Mouse (Mus musculus) forebrain, embryonic 10.5 days (tissue): ENCODE measurements around the gene Tgm2. TPM values are rescaled to one million over a fixed set of nuclear protein-coding genes. Genes with fewer than 3 reads are reported as not detected.
A peak's percentile ranks its signal among the peaks of the same experiment; 100 is the strongest.

Experiments used
- DNase-seq: peaks from one replicate; pipeline ENCODE4 v3.0.0-alpha.2; 2017; ENCODE audit warnings: low spot score; ENCODE audit errors: extremely low spot score
- H3K27ac ChIP-seq: fragments of 300-500 bp; sonication (generic); 2 replicates; pipeline ENCODE4 v1.5.1; 2016; ENCODE audit warnings: mild to moderate bottlenecking
- H3K27me3 ChIP-seq: fragments of 300-500 bp; sonication (generic); 2 replicates; pipeline ENCODE4 v1.6.1; 2016; ENCODE audit warnings: mild to moderate bottlenecking; ENCODE audit not compliant: poor library complexity, severe bottlenecking
- H3K36me3 ChIP-seq: fragments of 300-500 bp; sonication (generic); replicated peaks from 2 replicates; pipeline ENCODE4 v1.6.1; 2016; ENCODE audit warnings: mild to moderate bottlenecking, moderate library complexity
- H3K4me1 ChIP-seq: fragments of 300-500 bp; sonication (generic); 2 replicates; pipeline ENCODE4 v1.6.1; 2016
- H3K4me3 ChIP-seq: fragments of 300-500 bp; sonication (generic); 2 replicates; pipeline ENCODE4 v1.5.1; 2016; ENCODE audit warnings: mild to moderate bottlenecking, moderate library complexity
- H3K9me3 ChIP-seq: fragments of 300-500 bp; sonication (generic); 2 replicates; pipeline ENCODE4 v1.6.1; 2016; ENCODE audit warnings: mild to moderate bottlenecking, moderate library complexity
- WGBS: fragments of 180-500 bp; shearing (Covaris S2); methylation state at CpG from one replicate; pipeline ENCODE4 v1.1.7; 2016; 5-methylcytosine and 5-hydroxymethylcytosine counted together
- polyA plus RNA-seq: library from polyadenylated mRNA; unstranded; fragments of >200 nt; fragmentation: Nextera tagmentation; extraction: Ambion mirVana; gene quantifications from 2 replicates; pipeline ENCODE4 v1.2.1, GENCODE M21; 2016

Tgm2 gene
- polyA plus RNA-seq, 1 experiment from 2014 or later = 7.2 TPM

- no peak overlapping the region for H3K4me3 ChIP-seq
- 86% methylated on average over 5 of the region's 5 CpGs for WGBS
- no peaks in the 10 kb centered on the region for H3K9me3 ChIP-seq
- no peaks in the 10 kb centered on the region for H3K27me3 ChIP-seq
- H3K27ac ChIP-seq = no peak overlapping the region
- peaks cover 17% of the 10 kb centered on the region for H3K4me1 ChIP-seq
- no peak for DNase-seq
- H3K36me3 ChIP-seq = no peaks in the 10 kb centered on the region
These were observed 31.3 kb downstream of the Tgm2 start for GRCm38 (mm10) chr2:158114931-158115330.

DNA sequence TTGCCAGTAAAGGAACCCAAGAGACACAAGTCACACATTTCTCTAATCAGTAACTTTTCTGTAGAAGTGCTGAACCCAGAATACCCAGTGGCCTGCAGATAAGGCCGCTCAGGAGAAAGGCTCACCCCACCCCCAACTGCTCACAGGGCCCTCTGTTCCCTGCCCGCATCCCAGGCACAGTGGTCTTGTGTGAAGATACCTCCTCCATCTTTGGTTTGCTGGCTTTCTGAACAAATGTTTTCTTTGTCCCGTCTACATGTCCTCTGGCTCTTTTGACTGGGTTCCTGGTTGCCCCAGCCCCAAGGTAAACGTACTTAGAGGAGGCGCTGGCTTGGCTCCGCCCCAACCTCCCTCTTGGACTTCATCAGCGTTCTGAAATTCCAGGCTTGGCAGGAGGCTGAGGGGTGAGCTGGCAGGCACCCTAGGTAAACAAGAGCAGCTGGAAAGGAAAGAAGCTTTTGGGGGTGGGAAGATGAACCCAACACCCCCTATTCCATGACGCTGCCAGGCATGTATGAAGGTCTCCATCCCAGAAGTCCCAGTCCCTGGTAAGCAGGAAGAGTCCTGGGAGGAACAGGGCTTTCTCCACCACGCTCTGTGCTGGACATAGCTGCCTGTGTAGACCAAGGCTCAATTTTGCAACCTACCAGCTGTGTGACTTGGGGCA lies 32.5 kb downstream of the Tgm2 start:
- DNase-seq = no peak
- H3K27me3 ChIP-seq = no peaks in the 10 kb centered on the region
- H3K4me3 ChIP-seq = no peak overlapping the region
- H3K9me3 ChIP-seq = no peaks in the 10 kb centered on the region
- 46% methylated on average over 9 of the region's 9 CpGs for WGBS
- no peaks in the 10 kb centered on the region for H3K36me3 ChIP-seq
- H3K4me1 ChIP-seq = peaks cover 20% of the 10 kb centered on the region
- H3K27ac ChIP-seq = no peak overlapping the region

DNA sequence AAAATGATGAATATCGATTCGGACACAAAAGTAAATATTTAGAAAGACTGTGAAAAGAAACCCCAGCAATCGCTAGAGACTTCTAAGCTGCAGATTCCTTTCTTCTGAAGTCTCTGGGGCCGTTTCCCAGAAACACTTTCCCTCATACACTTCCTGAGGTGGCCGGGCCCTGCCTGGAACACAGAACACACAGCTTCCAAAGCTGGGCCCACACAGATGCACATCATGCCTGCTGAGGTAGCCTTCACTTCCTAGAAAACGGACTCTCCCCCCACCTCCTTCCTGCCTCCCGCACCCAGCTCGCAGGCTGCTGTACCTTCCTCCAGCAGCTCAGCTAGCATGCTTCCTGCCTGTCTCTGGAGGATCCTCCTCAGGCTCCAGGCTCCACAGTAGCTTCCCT lies 36.7 kb downstream of the Tgm2 start:
- 77% methylated on average over 8 of the region's 8 CpGs for WGBS
- no peaks in the 10 kb centered on the region for H3K36me3 ChIP-seq
- H3K4me3 ChIP-seq = no peak overlapping the region
- H3K27me3 ChIP-seq = no peaks in the 10 kb centered on the region
- peaks cover 14% of the 10 kb centered on the region for H3K4me1 ChIP-seq
- H3K27ac ChIP-seq = peak overlapping the region; percentile 26; the same call in 1 of the 2 replicates
- H3K9me3 ChIP-seq = no peaks in the 10 kb centered on the region
- DNase-seq = no peak

DNA sequence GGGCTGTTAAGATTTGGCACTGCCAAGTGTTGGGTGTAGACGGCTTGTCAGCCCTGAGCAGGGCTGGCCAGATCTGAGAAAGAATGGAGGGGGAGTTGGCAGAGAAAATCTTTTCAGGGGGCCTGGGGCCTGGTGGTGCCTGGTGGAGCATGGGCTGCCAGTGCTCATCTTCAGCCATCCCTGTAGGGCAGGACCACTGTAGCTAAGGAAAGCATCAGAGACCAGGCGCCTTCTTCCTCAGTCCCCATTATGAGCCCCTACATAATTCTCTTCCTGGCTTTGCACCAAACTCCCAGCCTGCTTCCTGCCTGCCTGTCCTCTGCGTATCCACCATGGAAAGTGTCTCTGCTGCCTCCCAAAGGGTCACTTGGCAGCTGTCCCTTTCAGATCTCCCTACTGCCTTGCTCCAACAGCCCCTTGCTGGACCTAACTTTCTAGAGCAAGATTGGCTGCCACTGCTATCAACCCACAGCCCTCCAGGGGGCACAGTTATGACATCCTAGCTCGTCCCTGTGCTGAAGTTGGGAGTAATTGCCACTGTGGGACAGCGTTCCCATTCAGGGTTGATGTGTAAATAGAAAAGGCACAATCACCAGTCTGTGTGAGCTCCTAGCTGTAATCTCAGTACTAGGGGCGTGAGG lies 39.2 kb downstream of the Tgm2 start:
- 48% methylated on average over 6 of the region's 6 CpGs for WGBS
- Histone ChIP-seq H3K9me3 (no peaks in the 10 kb centered on the region), H3K4me1 (peaks cover 9% of the 10 kb centered on the region), H3K27me3 (no peaks in the 10 kb centered on the region), H3K4me3 (no peak overlapping the region), H3K27ac (no peak overlapping the region; the same call in 1 of the 2 replicates), H3K36me3 (no peaks in the 10 kb centered on the region)
- peak; percentile 47 for DNase-seq

DNA sequence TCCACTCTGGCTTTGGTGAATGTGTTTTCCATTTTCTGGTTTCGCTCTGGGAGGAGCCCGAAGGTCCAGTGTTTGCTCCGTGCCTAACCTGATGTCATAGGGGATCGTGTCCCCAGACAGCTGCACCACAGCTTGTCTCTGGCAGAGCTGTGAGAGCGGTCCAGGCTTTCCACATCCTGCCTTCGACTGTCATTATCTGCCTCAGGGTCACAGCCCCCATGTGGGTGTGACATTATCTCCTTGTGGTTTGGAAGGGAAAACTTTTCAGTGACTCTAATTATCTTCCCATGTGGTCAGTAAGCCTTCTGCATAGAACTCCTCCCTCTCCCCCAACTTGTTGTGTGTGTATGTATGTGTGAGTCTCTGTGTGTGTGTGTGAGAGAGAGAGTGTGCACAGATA lies 40.6 kb downstream of the Tgm2 start:
- peaks cover 9% of the 10 kb centered on the region for H3K4me1 ChIP-seq
- no peak for DNase-seq
- H3K9me3 ChIP-seq = no peaks in the 10 kb centered on the region
- no peak overlapping the region for H3K4me3 ChIP-seq
- H3K36me3 ChIP-seq = no peaks in the 10 kb centered on the region
- no peaks in the 10 kb centered on the region for H3K27me3 ChIP-seq
- no peak overlapping the region for H3K27ac ChIP-seq
- 90% methylated on average over 6 of the region's 6 CpGs for WGBS

DNA sequence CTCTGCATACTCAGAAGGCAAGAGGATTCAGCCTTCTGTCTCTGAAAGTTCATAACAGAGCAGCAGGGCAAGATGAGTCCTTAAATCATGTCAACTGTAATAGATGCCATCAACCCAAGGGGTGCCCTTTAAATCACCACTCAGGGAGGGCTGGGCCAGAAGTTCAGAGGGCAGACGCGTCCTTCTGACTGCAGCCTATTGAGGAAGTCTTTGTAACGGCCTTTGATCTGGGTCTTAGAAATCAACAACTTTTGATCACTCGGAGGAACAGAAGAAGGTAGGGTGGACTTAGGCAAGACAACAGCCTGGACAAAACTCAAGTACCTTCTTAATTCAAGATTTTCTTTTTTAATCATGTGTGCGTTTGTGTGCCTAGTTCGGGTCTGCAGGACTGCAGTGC lies 41.3 kb downstream of the Tgm2 start:
- 86% methylated on average over 6 of the region's 6 CpGs for WGBS
- H3K36me3 ChIP-seq = no peaks in the 10 kb centered on the region
- H3K4me1 ChIP-seq = peaks cover 9% of the 10 kb centered on the region
- no peak overlapping the region for H3K4me3 ChIP-seq
- no peak overlapping the region for H3K27ac ChIP-seq
- no peaks in the 10 kb centered on the region for H3K27me3 ChIP-seq
- no peaks in the 10 kb centered on the region for H3K9me3 ChIP-seq
- no peak for DNase-seq

GRCm38 (mm10) chr2:158101768-158102167 lies 44.5 kb downstream of the Tgm2 start:
- 82% methylated on average over 5 of the region's 5 CpGs for WGBS

GRCm38 (mm10) chr2:158099537-158099936 lies 46.7 kb downstream of the Tgm2 start:
- Histone ChIP-seq H3K27me3 (no peaks in the 10 kb centered on the region), H3K4me1 (peaks cover 5% of the 10 kb centered on the region; the same call in 1 of the 2 replicates), H3K9me3 (no peaks in the 10 kb centered on the region), H3K36me3 (no peaks in the 10 kb centered on the region), H3K27ac (no peak overlapping the region), H3K4me3 (no peak overlapping the region)
- WGBS = 87% methylated on average over 3 of the region's 3 CpGs
- DNase-seq = no peak

More at GRCm38 (mm10) chr2:158101768-158102167, 44.5 kb downstream of the Tgm2 start:
- Histone ChIP-seq H3K27me3 (no peaks in the 10 kb centered on the region), H3K9me3 (no peaks in the 10 kb centered on the region), H3K36me3 (no peaks in the 10 kb centered on the region), H3K4me3 (no peak overlapping the region), H3K4me1 (no peaks in the 10 kb centered on the region), H3K27ac (no peak overlapping the region)
- no peak for DNase-seq

GRCm38 (mm10) chr2:158098730-158099129 lies 47.5 kb downstream of the Tgm2 start:
- Histone ChIP-seq H3K4me1 (peaks cover 12% of the 10 kb centered on the region), H3K9me3 (no peaks in the 10 kb centered on the region), H3K4me3 (no peak overlapping the region), H3K36me3 (no peaks in the 10 kb centered on the region), H3K27ac (no peak overlapping the region), H3K27me3 (no peaks in the 10 kb centered on the region)
- 90% methylated on average over 5 of the region's 5 CpGs for WGBS
- DNase-seq = no peak

GRCm38 (mm10) chr2:158097071-158097470 lies 49.2 kb downstream of the Tgm2 start:
- Histone ChIP-seq H3K27ac (no peak overlapping the region), H3K36me3 (no peaks in the 10 kb centered on the region), H3K4me1 (peaks cover 15% of the 10 kb centered on the region), H3K4me3 (no peak overlapping the region), H3K27me3 (no peaks in the 10 kb centered on the region), H3K9me3 (no peaks in the 10 kb centered on the region)
- 88% methylated on average over 5 of the region's 5 CpGs for WGBS
- no peak for DNase-seq

DNA sequence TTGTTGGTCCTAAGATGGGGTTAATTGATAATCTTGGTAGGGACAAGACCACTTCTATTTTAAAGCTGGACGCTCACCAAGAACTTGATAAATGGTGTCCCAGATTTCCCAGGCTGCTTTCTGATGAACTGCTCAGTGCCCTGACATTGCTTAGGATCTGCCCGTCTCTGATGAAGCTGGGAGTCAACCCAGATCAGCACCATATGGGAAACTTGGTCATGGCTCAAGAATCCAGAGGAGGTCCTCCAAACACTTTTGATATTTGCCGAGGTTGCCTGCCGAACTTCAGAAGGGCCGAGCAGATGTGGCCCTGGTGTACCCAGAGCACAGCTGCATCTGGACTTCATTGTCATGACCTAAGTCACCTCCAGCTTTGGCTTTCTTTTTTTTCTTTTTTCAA lies 51.4 kb downstream of the Tgm2 start:
- WGBS = 77% methylated on average over 5 of the region's 5 CpGs

GRCm38 (mm10) chr2:158094300-158094699 lies 51.9 kb downstream of the Tgm2 start:
- H3K27ac ChIP-seq = 0 out of 2 replicates have a peak overlapping the region, but pooled peaks have one; percentile 11
- H3K4me3 ChIP-seq = no peak overlapping the region
- no peaks in the 10 kb centered on the region for H3K36me3 ChIP-seq
- H3K4me1 ChIP-seq = peaks cover 15% of the 10 kb centered on the region
- no peak for DNase-seq
- no peaks in the 10 kb centered on the region for H3K27me3 ChIP-seq
- 86% methylated on average over 7 of the region's 7 CpGs for WGBS
- H3K9me3 ChIP-seq = no peaks in the 10 kb centered on the region

More for the DNA sequence above, 51.4 kb downstream of the Tgm2 start:
- Histone ChIP-seq H3K4me3 (no peak overlapping the region), H3K27ac (no peak overlapping the region), H3K4me1 (peaks cover 15% of the 10 kb centered on the region), H3K36me3 (no peaks in the 10 kb centered on the region), H3K27me3 (no peaks in the 10 kb centered on the region), H3K9me3 (no peaks in the 10 kb centered on the region)
- DNase-seq = no peak

- Histone ChIP-seq H3K36me3 (no peaks in the 10 kb centered on the region), H3K4me1 (peaks cover 15% of the 10 kb centered on the region), H3K4me3 (no peak overlapping the region), H3K27ac (no peak overlapping the region), H3K9me3 (no peaks in the 10 kb centered on the region), H3K27me3 (no peaks in the 10 kb centered on the region)
- WGBS = 67% methylated on average over 5 of the region's 5 CpGs
- no peak for DNase-seq
These were observed 52.9 kb downstream of the Tgm2 start for GRCm38 (mm10) chr2:158093345-158093744.
